Mouse (Mus musculus): ENCODE results near the gene 9930021J03Rik. TPM values are rescaled to one million over a fixed set of nuclear protein-coding genes. Genes with fewer than 3 reads are reported as not detected.
A peak's percentile ranks its signal among the peaks of the same experiment; 100 is the strongest.

The 9930021J03Rik gene
- 6.1 and 6.5 TPM in 2 replicates for polyA plus RNA-seq (2015; fragmentation: Nextera tagmentation; extraction: Ambion mirVana)

- Histone ChIP-seq H3K9me3 (no peaks in the 10 kb centered on the region), H3K4me3 (peak within 1 kb of the TSS; percentile 96), H3K27ac (replicated peaks) (peak within 1 kb of the TSS; percentile 96), H3K4me1 (replicated peaks) (peaks cover 55% of the 10 kb centered on the region), H3K36me3 (peaks cover 22% of the 10 kb centered on the region), H3K4me2 (peak within 1 kb of the TSS; percentile 97), H3K9ac (peak within 1 kb of the TSS; percentile 93), H3K27me3 (no peaks in the 10 kb centered on the region)
- WGBS, result under 1% methylated on average over 33 of the region's 95 CpGs
- ATAC-seq (ENCODE audit: low read depth), result peak; percentile 94
Measured at GRCm38 (mm10) chr19:29805917-29806785, at the start of gene 9930021J03Rik. Gene 9930021J03Rik (minus strand): TSS chr19:29805989.

GRCm38 (mm10) chr19:29853711-29854110 lies 47.9 kb upstream of the 9930021J03Rik start:
- no peaks in the 10 kb centered on the region for H3K36me3 ChIP-seq
- ATAC-seq (ENCODE audit: low read depth), result no peak
- 92% methylated on average over 5 of the region's 5 CpGs for WGBS
- no peak overlapping the region for H3K4me3 ChIP-seq
- no peak overlapping the region for H3K4me2 ChIP-seq
- no peaks in the 10 kb centered on the region for H3K4me1 ChIP-seq (replicated peaks)
- H3K9me3 ChIP-seq, result no peaks in the 10 kb centered on the region
- no peaks in the 10 kb centered on the region for H3K27me3 ChIP-seq
- H3K9ac ChIP-seq, result no peak overlapping the region
- no peak overlapping the region for H3K27ac ChIP-seq (replicated peaks)

- no peak for ATAC-seq (ENCODE audit: low read depth)
- no peaks in the 10 kb centered on the region for H3K4me1 ChIP-seq (replicated peaks)
- H3K36me3 ChIP-seq, result no peaks in the 10 kb centered on the region
- H3K27me3 ChIP-seq, result no peaks in the 10 kb centered on the region
- H3K4me3 ChIP-seq, result no peak overlapping the region
- no peaks in the 10 kb centered on the region for H3K9me3 ChIP-seq
- 65% methylated on average over 12 of the region's 12 CpGs for WGBS
- no peak overlapping the region for H3K4me2 ChIP-seq
- no peak overlapping the region for H3K9ac ChIP-seq
- H3K27ac ChIP-seq (replicated peaks), result no peak overlapping the region
Measured at GRCm38 (mm10) chr19:29851036-29851690, 45.4 kb upstream of the 9930021J03Rik start.

DNA sequence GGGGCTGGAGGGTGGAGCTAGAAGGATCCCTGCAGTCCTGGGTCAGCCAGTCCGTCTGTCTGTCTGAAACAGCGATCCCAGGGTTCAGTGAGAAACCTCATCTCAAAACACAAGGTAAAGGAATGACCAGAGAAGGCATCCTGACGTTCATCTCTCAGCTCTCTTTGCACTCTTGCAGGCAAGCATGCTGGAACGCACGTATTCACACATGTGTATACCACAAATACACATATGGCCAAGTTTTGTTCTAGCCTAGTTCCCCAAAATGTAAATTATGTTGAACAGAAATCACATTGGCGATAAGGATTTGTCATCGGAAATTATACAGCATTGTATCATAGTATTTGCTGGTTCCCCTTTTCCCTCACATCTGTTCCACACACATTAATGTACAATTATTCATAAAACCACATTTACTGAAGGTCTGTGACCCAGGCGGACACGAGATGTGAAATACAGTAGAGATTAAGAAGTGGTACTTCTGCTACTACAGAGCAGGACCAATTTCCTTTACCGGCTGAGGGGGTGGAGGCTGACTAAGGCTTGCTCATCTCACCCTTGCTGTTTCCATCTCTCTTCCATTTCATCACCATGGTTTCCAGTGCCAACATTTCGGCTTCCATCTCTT lies 44.2 kb upstream of the 9930021J03Rik start:
- Histone ChIP-seq H3K36me3 (no peaks in the 10 kb centered on the region), H3K9ac (no peak overlapping the region), H3K4me2 (no peak overlapping the region), H3K9me3 (no peaks in the 10 kb centered on the region), H3K27ac (replicated peaks) (no peak overlapping the region), H3K4me1 (replicated peaks) (peaks cover 4% of the 10 kb centered on the region; the same call in 1 of the 2 replicates), H3K4me3 (no peak overlapping the region), H3K27me3 (no peaks in the 10 kb centered on the region)
- 84% methylated on average over 11 of the region's 11 CpGs for WGBS
- no peak for ATAC-seq (ENCODE audit: low read depth)

- peak overlapping the region; percentile 53 for H3K27ac ChIP-seq (replicated peaks)
Measured at GRCm38 (mm10) chr19:29844036-29844661, 38.4 kb upstream of the 9930021J03Rik start.

DNA sequence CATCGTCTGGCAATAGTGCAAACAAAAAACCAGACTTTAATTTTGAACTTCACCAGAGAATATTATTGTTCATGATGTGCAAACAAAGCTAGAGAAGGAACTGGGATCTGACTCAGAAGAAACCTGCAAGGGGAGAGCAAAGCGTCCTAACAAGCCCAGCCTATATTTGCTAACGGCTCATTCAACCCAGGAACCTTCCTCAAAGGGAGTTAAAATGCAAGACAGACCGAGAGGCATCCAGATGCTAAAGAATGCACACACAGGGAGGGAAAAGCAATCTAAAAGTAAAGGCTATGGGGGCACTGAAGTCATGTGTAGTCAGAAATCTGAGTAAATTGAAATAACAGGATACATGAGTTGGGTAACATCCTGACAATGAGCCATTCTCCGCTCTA lies 37.8 kb upstream of the 9930021J03Rik start:
- 39% methylated on average over 5 of the region's 5 CpGs for WGBS
- peak; percentile 50; the same call in 1 of the 2 replicates for ATAC-seq (ENCODE audit: low read depth)
- H3K4me1 ChIP-seq (replicated peaks), result peaks cover 25% of the 10 kb centered on the region
- no peaks in the 10 kb centered on the region for H3K27me3 ChIP-seq
- H3K9ac ChIP-seq, result no peak overlapping the region
- H3K36me3 ChIP-seq, result no peaks in the 10 kb centered on the region
- peak overlapping the region; percentile 49; the same call in 1 of the 2 replicates for H3K27ac ChIP-seq (replicated peaks)
- H3K4me3 ChIP-seq, result no peak overlapping the region
- H3K9me3 ChIP-seq, result no peaks in the 10 kb centered on the region
- H3K4me2 ChIP-seq, result no peak overlapping the region

More at GRCm38 (mm10) chr19:29844036-29844661, 38.4 kb upstream of the 9930021J03Rik start:
- peaks cover 25% of the 10 kb centered on the region for H3K4me1 ChIP-seq (replicated peaks)
- H3K27me3 ChIP-seq, result no peaks in the 10 kb centered on the region
- no peaks in the 10 kb centered on the region for H3K36me3 ChIP-seq
- H3K4me3 ChIP-seq, result no peak overlapping the region
- WGBS, result 31% methylated on average over 12 of the region's 12 CpGs
- H3K9me3 ChIP-seq, result no peaks in the 10 kb centered on the region
- H3K9ac ChIP-seq, result no peak overlapping the region
- peak overlapping the region; percentile 19 for H3K4me2 ChIP-seq
- peak; percentile 80 for ATAC-seq (ENCODE audit: low read depth)

DNA sequence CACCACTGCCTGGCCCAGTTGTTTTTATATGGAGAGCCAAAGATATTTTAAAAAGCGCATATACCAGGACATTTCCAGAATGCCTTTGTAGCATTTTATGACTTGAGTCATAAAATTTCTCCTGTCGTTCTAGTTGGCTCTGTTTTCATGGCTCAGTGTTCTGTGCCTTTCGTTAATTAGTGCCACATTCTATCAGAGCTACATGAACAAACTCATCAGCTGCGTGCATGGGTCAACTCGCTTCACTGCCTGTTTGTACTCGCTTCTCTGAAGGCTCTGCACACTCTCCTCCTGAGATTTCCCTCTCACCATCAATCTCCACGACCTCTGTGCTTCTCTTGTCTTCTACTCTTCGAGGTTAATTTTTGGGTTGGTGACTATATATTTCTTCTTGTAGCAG lies 37.2 kb upstream of the 9930021J03Rik start:
- peaks cover 25% of the 10 kb centered on the region for H3K4me1 ChIP-seq (replicated peaks)
- no peaks in the 10 kb centered on the region for H3K9me3 ChIP-seq
- ATAC-seq (ENCODE audit: low read depth), result no peak
- no peak overlapping the region for H3K4me3 ChIP-seq
- H3K36me3 ChIP-seq, result no peaks in the 10 kb centered on the region
- H3K4me2 ChIP-seq, result no peak overlapping the region
- peak overlapping the region; percentile 49; the same call in 1 of the 2 replicates for H3K27ac ChIP-seq (replicated peaks)
- 55% methylated on average over 8 of the region's 8 CpGs for WGBS
- H3K9ac ChIP-seq, result no peak overlapping the region
- no peaks in the 10 kb centered on the region for H3K27me3 ChIP-seq

- peaks cover 25% of the 10 kb centered on the region for H3K4me1 ChIP-seq (replicated peaks)
- no peaks in the 10 kb centered on the region for H3K27me3 ChIP-seq
- H3K4me2 ChIP-seq, result no peak overlapping the region
- H3K27ac ChIP-seq (replicated peaks), result no peak overlapping the region
- WGBS, result 94% methylated on average over 4 of the region's 4 CpGs
- no peaks in the 10 kb centered on the region for H3K36me3 ChIP-seq
- H3K4me3 ChIP-seq, result no peak overlapping the region
- no peak overlapping the region for H3K9ac ChIP-seq
- no peak for ATAC-seq (ENCODE audit: low read depth)
- no peaks in the 10 kb centered on the region for H3K9me3 ChIP-seq
Measured at GRCm38 (mm10) chr19:29840642-29841041, 34.9 kb upstream of the 9930021J03Rik start.

GRCm38 (mm10) chr19:29838636-29839135 lies 32.9 kb upstream of the 9930021J03Rik start:
- no peak for ATAC-seq (ENCODE audit: low read depth)
- Histone ChIP-seq H3K9me3 (no peaks in the 10 kb centered on the region), H3K4me3 (no peak overlapping the region), H3K4me2 (no peak overlapping the region), H3K36me3 (no peaks in the 10 kb centered on the region), H3K4me1 (replicated peaks) (peaks cover 8% of the 10 kb centered on the region), H3K9ac (no peak overlapping the region), H3K27me3 (no peaks in the 10 kb centered on the region), H3K27ac (replicated peaks) (no peak overlapping the region)
- 80% methylated on average over 3 of the region's 3 CpGs for WGBS

- H3K4me1 ChIP-seq (replicated peaks), result peaks cover 3% of the 10 kb centered on the region
- no peaks in the 10 kb centered on the region for H3K9me3 ChIP-seq
- WGBS, result 60% methylated on average over 1 of the region's 1 CpGs
- H3K4me3 ChIP-seq, result no peak overlapping the region
- no peak overlapping the region for H3K9ac ChIP-seq
- ATAC-seq (ENCODE audit: low read depth), result no peak
- no peaks in the 10 kb centered on the region for H3K36me3 ChIP-seq
- H3K4me2 ChIP-seq, result no peak overlapping the region
- H3K27ac ChIP-seq (replicated peaks), result no peak overlapping the region
- no peaks in the 10 kb centered on the region for H3K27me3 ChIP-seq
Measured at GRCm38 (mm10) chr19:29838171-29838570, 32.4 kb upstream of the 9930021J03Rik start.

DNA sequence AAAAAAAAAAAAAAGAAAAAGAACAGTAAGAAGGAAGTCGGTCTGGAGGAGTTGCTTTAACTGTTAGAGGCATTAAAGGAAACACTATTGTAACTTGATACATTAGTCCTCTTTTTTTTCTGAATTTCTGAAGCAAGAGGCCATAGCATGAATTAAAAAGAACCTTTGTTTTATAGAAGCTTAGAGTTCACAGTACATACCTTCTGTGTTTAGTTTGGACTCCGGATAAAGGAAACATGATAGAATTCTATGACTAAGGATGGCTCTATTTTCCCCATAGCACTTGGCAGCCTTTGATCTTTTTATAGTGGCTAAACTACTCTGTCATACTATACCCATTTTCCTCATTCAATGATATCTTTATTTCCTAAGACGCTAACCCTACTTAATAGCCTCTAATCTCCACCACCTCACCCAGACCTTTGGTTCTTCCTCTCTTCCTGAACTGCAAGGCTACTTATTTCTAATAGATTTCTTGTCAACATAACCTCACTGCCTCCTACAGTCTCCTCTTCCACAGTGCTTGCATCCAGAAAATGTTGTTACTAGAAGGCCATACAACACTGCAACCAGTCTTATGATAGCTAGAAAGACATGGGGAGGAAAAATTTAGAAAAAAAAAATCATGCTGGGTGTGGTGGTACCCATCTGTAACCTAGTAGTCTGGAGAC lies 29.7 kb upstream of the 9930021J03Rik start:
- H3K4me2 ChIP-seq, result no peak overlapping the region
- ATAC-seq (ENCODE audit: low read depth), result no peak
- H3K27ac ChIP-seq (replicated peaks), result no peak overlapping the region
- H3K4me1 ChIP-seq (replicated peaks), result no peaks in the 10 kb centered on the region
- H3K4me3 ChIP-seq, result no peak overlapping the region
- no peaks in the 10 kb centered on the region for H3K9me3 ChIP-seq
- no peak overlapping the region for H3K9ac ChIP-seq
- WGBS, result 65% methylated on average over 3 of the region's 3 CpGs
- no peaks in the 10 kb centered on the region for H3K27me3 ChIP-seq
- no peaks in the 10 kb centered on the region for H3K36me3 ChIP-seq

Data from neural tube, embryonic 13.5 days (tissue).